Mouse (Mus musculus) C2C12 (cell line): ENCODE results near the gene Itpr1.

Experiments
- CEBPB ChIP-seq: IDR thresholded peaks from one replicate; pipeline ENCODE4 v1.6.1; 2011; ENCODE audit warnings: low read depth, mild to moderate bottlenecking, control low read depth, moderate library complexity
- CTCF ChIP-seq: IDR thresholded peaks from one replicate; pipeline ENCODE4 v1.5.1; 2011; ENCODE audit not compliant: control insufficient read depth, insufficient read depth, insufficient read length
- FOSL1 ChIP-seq: IDR thresholded peaks from one replicate; pipeline ENCODE4 v1.8.0; 2011; ENCODE audit warnings: mild to moderate bottlenecking, low read length; ENCODE audit not compliant: poor library complexity, insufficient read depth, severe bottlenecking
- MAX ChIP-seq: IDR thresholded peaks from one replicate; pipeline ENCODE4 v1.6.1; 2011; ENCODE audit warnings: mild to moderate bottlenecking, control low read depth
- MYOD1 ChIP-seq: IDR thresholded peaks from one replicate; pipeline ENCODE4 v1.6.1; 2011; ENCODE audit warnings: low read depth; ENCODE audit not compliant: control insufficient read depth, insufficient read length
- MYOG ChIP-seq: IDR thresholded peaks from one replicate; pipeline ENCODE4 v1.6.1; 2011; ENCODE audit not compliant: control insufficient read depth, insufficient read length; ENCODE audit errors: extremely low read depth
- USF1 ChIP-seq: IDR thresholded peaks from one replicate; pipeline ENCODE4 v1.6.1; 2011; ENCODE audit warnings: low read depth, mild to moderate bottlenecking, control low read depth, moderate library complexity

DNA sequence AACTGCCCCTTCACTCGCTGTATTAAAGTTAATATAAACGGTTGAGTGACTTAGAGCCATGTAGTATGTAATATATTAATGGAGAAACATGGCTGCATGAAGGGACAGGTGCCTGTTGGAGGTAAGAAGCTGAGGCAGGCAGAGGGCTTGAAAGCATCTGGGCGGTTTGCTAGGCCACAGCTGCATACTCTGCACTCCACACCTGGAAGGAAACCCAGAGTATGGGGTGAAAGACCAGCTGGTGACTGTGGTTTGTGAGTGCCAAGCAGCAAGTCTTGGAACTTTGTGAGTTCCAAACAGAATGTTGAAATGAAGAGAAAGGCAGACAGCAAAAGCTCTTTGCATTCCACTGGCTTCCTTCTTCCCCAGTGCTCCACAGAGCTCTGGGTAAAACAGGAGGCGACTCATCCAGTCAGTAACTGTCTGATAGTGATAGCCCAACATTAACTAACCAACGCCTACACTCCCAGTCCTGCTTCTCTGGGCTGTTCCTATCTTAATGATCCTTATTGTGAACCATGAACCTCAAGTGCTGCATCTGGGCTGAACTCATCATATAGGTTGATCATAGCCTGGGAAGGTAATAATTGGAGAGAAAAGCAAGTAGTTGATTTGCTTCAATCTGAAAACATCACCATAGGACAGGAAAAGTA, 5.9 kb upstream of the Itpr1 start:
- TF ChIP-seq CTCF (no peak), USF1 (no peak), MAX (no peak), MYOG (no peak), CEBPB (no peak), MYOD1 (no peak), FOSL1 (no peak)
